Mouse (Mus musculus) urinary bladder, adult 18-20 months (tissue): ENCODE measurements around the gene Crbn.
A peak's percentile ranks its signal among the peaks of the same experiment; 100 is the strongest.

Source experiments
- DNase-seq, 2 experiments: peaks; one replicate each; pipeline ENCODE4 v3.0.0; 2022; ENCODE audit warnings: low spot score in 2 of 2, mixed read lengths in 2 of 2

Gene Crbn

DNA sequence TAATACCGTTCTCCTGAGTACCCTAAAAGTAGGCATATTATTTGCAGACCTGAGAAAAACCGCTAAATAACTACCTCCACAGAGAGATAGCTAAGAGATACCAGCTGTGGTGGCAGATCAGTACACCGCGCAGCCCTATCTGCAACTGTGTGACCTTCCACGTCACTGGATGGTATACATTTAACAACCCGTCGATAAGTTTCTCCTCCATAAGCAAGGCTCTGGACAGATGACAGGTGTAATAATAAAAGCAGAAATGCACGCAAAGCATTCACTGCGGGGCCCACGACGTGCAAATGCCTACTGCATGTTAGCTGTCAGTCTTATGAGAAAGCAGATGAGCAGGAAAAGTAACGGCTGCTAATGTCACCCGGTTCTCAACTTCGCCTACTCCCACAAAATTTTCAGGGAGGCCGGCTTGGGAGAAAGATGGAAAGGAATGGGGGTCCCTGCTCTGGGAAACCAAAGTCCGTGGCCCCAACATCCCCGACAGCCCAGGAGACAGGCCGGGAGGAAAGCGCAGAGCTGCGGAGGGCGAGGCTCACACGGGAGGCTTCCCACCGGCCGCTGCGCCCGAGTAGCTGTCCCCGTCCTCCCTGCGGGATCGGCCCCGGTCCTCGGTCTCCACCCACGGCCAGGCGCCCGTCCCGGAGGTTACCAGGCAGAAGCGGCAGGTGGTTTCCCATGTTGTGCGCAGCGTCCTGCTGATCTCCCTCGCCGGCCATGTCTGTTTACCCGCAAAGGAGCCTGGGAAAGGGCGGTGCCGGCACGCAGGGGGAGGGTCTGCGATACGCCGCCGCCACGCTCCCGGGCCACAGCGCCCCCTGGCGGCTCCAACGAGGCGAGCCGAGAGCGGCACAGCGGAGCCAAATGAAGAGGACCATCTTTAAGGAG is at the start of gene Crbn:
TSS of gene Crbn (minus strand) at position 745 of the 894 bp plus-strand sequence.
- DNase-seq: peak; percentile 86 to 95

DNA sequence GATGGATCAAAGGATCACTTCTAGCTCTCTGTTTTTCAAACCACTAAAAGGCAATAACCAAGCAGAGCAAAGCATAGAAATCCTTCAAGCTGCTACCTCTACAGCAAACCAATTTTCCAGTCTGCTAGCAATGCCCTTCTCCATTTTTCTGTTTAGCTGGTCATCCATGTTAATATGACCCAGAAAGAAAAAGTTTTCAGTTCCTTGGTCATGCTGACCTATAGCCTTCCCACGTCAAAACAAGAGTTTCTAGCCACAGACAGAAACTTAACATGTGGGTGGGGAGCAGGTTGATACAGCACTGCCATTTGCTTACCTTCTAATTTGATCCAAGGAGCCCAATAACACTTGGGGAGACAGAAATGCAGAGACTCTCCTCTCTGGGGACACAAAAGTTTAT is 40.3 kb upstream of the Crbn start:
- no peak for DNase-seq

DNA sequence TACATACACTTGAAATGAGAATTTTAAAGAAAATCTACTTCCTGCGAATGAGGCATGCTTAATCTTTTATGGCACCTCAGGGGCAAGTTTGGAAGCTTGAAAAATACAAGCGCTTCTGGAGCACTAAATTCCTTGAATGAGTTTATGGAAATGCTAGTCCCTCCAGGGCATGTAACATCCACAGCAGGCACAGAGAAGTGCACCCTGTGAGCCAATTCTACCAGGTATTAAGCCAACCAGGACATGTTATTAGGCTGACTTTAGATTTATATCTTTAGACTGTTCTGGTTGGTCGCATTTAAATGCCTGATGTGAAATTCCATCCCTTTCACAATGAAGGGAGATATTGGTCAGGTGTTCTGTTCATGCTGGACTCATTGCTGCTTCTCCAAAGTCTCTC is 38.2 kb upstream of the Crbn start:
- no peak for DNase-seq

- no peak for DNase-seq
Observed at GRCm38 (mm10) chr6:106835316-106835715, 35.4 kb upstream of the Crbn start.

DNA sequence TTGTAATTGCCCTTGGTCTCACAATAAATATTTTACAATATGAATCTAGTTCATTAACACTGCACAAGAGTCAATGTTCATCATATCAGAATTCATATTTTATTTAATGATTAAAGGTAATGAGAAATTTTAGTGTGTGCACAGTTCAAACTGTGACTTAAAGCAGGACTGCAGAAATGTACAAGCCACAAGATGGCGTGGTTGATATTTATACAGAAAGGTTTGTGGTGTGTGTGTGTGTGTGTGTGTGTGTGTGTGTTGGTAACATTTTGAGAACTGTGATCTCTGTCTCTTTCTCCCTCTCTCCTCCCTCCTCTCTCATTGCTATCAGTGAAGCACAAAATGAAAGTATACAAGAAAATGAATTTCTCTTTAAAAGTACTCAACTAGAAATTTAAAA is 22.5 kb upstream of the Crbn start:
- no peak for DNase-seq

DNA sequence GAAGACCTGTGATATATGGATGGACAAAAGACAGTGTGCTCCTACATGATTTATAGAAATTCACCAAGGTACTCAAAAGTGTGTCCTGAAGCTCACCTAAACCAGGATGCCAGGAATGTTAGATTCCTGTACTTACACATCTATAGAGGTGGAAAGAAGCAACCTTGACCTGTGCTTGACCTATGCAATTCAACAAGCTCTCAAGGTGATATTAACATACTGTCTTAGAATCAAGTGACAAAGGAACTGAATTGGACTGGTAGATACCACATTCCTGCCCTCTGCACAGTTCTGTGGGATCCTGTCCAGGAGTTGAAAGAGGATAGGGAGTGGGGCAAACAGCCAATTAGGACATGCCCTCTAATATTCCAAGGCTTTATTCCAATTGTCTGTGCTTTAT is 20.7 kb upstream of the Crbn start:
- DNase-seq: no peak

- no peak for DNase-seq
Observed at GRCm38 (mm10) chr6:106819906-106820305, 20.0 kb upstream of the Crbn start.

DNA sequence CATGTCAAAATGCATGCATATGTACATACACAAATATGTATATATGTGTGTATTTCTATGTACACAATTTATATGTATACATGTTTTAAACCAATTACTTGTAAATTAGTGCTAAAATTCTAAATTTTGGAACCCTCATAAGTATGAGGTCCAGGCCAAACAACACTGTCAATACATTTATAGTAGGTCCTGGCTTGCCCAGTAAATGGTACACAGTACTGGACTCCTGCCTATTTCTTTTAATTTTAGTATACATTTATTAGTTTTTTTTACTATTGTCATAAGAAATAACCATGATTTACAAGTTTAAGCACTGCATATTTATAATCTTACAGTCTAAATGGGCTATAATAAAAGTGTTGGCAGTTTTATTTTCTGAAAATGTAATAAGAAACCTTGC is 19.4 kb upstream of the Crbn start:
- no peak for DNase-seq

- no peak for DNase-seq
Observed at GRCm38 (mm10) chr6:106810686-106811085, 10.8 kb upstream of the Crbn start.

- no peak for DNase-seq
Observed at GRCm38 (mm10) chr6:106809161-106809560, 9.3 kb upstream of the Crbn start.

DNA sequence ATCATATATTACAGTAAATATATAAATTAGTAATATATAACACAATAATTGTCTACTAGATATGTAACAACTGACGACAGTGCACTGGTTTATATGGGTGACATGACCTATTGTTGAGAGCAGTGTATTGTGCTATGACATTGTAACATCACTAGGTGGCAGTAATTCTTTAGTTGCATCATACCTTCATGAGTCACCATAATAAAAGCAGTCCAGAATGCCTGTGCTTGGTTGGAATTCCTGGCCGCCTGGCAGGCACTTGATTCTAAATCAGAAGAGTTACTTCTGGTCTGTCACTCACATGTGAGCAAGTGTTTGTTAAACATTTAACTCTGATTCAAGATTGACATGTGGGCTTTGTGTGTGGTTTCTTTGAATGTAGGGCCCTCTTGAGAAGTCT is 5.0 kb upstream of the Crbn start:
- no peak for DNase-seq

- DNase-seq: no peak
Observed at GRCm38 (mm10) chr6:106800227-106800557, 315 bp upstream of the Crbn start.

- no peak for DNase-seq
Observed at GRCm38 (mm10) chr6:106794094-106794814, 5.6 kb downstream of the Crbn start.

DNA sequence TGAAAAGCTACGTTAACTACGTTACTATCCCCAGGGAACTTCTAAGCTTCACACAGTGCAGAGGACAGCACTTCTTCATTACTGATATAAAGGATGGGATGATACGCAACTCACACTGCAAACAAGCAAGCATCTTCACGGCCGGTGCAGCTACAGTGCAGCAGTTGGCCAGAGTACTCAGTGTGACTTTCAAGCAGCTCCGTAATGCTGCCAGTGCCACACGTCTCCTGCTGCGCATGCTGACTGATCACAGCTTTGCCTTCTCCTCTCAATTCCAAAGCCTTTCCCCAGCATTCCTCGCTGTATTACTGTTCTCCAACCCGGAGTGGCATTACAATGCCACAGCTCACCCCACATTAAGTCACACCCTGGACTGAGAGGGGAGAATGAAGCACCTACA is 6.3 kb downstream of the Crbn start:
- no peak for DNase-seq

GRCm38 (mm10) chr6:106793088-106793487 is 6.8 kb downstream of the Crbn start:
- no peak for DNase-seq

GRCm38 (mm10) chr6:106792486-106792885 is 7.4 kb downstream of the Crbn start:
- no peak for DNase-seq

- DNase-seq: no peak
Observed at GRCm38 (mm10) chr6:106791429-106791828, 8.4 kb downstream of the Crbn start.

GRCm38 (mm10) chr6:106787138-106787537 is 12.7 kb downstream of the Crbn start:
- DNase-seq: no peak

GRCm38 (mm10) chr6:106770046-106770445 is 29.8 kb downstream of the Crbn start:
- no peak for DNase-seq

DNA sequence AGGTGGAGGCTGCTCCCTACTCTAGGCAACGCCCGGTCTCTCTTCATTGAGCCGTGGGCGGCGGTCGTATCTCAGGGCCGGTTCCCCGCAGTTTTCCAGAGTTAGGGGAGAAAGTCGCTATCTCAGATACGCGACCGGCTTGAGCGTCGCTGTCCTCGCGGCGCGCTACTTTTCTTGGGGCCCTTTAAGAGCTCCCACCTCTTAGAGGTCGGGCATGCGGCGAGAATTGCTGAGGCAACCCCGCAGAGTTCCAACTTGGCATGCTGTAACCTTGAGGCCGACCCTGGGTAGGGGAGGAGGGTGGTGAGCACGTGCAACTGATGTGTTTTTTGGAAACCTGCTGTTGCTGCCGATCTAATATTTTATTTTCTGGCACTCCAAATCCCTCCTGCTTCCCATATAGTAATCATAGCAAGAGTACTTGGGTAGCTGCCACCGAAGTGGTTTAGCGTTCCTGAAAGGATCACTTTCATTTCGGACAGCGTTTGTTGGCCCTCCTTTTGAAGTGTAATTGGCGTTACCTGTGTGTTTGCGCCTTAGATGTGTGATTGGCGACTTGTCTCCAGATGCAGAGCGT is 30.5 kb downstream of the Crbn start:
- DNase-seq: peak in 1 of 2 experiments; percentile 1

DNA sequence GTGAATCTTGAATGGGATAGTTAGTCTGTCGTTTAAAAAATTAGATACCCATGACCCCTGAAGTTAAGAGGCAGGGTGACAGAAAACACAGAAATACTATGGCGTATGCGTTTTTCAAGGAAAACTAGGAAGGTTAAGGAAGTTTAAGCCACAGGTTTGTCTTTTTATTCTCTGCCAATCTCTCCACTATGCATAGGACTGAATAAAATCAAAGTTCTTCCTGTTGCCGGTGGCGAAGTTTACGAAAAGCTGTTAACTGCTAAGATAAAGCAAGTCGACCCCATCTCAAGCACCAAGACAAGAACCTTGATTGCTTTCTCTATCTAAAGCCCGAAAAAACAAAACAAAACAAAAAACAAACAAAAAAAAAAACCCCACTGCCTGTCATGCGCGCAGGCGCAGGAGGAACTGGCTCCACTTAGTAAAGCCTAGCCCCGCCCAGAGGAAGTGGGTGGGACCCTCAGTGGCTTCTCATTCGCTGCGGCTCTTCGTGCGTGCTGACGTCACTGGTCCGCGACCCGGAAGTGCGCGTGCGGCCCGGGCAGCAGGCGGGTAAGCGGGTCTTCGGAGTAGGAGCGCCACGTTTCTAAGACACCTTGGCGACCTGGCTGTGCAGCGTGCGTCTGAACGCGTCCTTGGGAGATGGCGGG is 31.1 kb downstream of the Crbn start, which contains the start of gene Trnt1:
TSS of gene Trnt1 (plus strand) at position 481 of the 650 bp plus-strand sequence.
- DNase-seq: peak; percentile 93

DNA sequence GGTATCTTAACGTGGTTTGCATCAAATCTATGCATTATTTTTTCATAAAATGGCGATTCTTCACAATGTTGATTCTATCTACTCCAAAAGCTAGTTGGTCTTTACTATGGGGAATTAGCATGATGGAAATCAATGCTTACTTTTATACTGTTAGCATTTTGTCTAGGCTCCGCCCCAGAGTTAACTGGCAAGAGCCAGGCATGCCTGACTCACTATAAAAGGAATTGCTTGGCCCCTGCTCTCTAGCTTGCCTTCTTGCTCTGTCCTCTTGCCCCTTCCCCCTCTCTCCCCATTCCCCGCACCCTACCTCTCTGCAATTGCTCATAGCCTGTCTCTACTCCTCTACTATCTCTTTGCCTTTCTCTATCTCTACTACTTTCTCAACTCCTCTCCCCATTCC is 33.1 kb downstream of the Crbn start:
- no peak for DNase-seq
